ENCODE assay signal across 14 mouse cellular contexts in genomic region chr9:60664385-60664784, GRCm38 (mm10). TPM values are rescaled to one million over a fixed set of nuclear protein-coding genes. Genes with fewer than 3 reads are reported as not detected.
DNase-seq lines count a peak whose midpoint lies in the region; ATAC-seq lines count a peak whose summit lies in the region.
"Had no signal": no experiment of that assay in that cellular context is flagged by ENCODE, and none has a peak within 500 bp of the region (broad histone marks: within the 10 kb centered on the region; RNA-seq: fewer than 3 reads in every experiment).

No protein-coding gene starts in this region.

- no peak overlapping the region for H3K27ac ChIP-seq in hindbrain, embryonic 12.5 days
- H3K27ac ChIP-seq: hindbrain, embryonic 15.5 days; liver, embryonic 13.5 days had no signal

- peak; percentile 22 for DNase-seq in adrenal gland, postnatal 25 days
- no peak for DNase-seq in adrenal gland, postnatal 14 days
- DNase-seq in left cerebral cortex, postnatal 4 days = peak; percentile 64
- no peak for DNase-seq in left cerebral cortex, adult 8-10 months (ENCODE audit: low spot score in 2 of 2)
- peak; percentile 91 to 92 for DNase-seq in cerebellum, postnatal 36 days
- peak; percentile 53 for DNase-seq in layer of hippocampus, adult 9-11 months
- no peak for DNase-seq in frontal cortex, postnatal 14 days (ENCODE audit: low spot score in 2 of 2)
- DNase-seq: embryo, embryonic 11 days; liver, embryonic 13.5 days; midbrain, embryonic 14.5 days had no signal

- intact Hi-C loops in left cerebral cortex, postnatal 4 days (cut with DNase I) = no loop called here

- H3K4me1 ChIP-seq in hindbrain, embryonic 12.5 days = no peaks in the 10 kb centered on the region
- H3K4me1 ChIP-seq: hindbrain, embryonic 15.5 days; liver, embryonic 13.5 days had no signal

- no peak overlapping the region for H3K4me3 ChIP-seq in hindbrain, embryonic 12.5 days
- H3K4me3 ChIP-seq: hindbrain, embryonic 15.5 days; liver, embryonic 13.5 days had no signal

- H3K9me3 ChIP-seq in hindbrain, embryonic 12.5 days (replicated peaks) = no peaks in the 10 kb centered on the region
- H3K9me3 ChIP-seq: hindbrain, embryonic 15.5 days; liver, embryonic 13.5 days had no signal

- no peak overlapping the region for H3K9ac ChIP-seq in hindbrain, embryonic 12.5 days
- H3K9ac ChIP-seq: hindbrain, embryonic 15.5 days; liver, embryonic 13.5 days had no signal

- ATAC-seq in hindbrain, embryonic 12.5 days (ENCODE audit: low FRiP score) = no peak
- ATAC-seq: forebrain, embryonic 16.5 days had no signal

- peaks cover 42% of the 10 kb centered on the region for H3K36me3 ChIP-seq in hindbrain, embryonic 12.5 days
- H3K36me3 ChIP-seq: liver, embryonic 13.5 days had no signal

- no peaks in the 10 kb centered on the region for H3K27me3 ChIP-seq in hindbrain, embryonic 12.5 days
- H3K27me3 ChIP-seq: hindbrain, embryonic 15.5 days; liver, embryonic 13.5 days had no signal

- 95% methylated on average over 12 of the region's 12 CpGs for WGBS in hindbrain, embryonic 12.5 days

- H3K4me2 ChIP-seq in hindbrain, embryonic 12.5 days (replicated peaks) = no peak overlapping the region
- H3K4me2 ChIP-seq: hindbrain, embryonic 15.5 days; liver, embryonic 13.5 days had no signal

RNA-seq across cellular contexts. Expression of gene Lrrc49, which starts 23.6 kb away (rescaled TPM):
- total RNA-seq in adrenal gland, postnatal 25 days (2021) = 17.4 and 25.7 TPM in 2 replicates
- 21.0 and 24.2 TPM in 2 replicates for total RNA-seq in adrenal gland, postnatal 14 days (2021)
- total RNA-seq in left cerebral cortex, postnatal 4 days (2021) = 10 to 100 TPM; 86.6 to 86.9 TPM
- total RNA-seq in left cerebral cortex, adult 8-10 months (2022) = 10 to 100 TPM; 75.0 to 97.8 (median 88.4) TPM
- polyA plus RNA-seq in hindbrain, embryonic 12.5 days (2016; fragmentation: Nextera tagmentation; extraction: Ambion mirVana) = 55.7 and 59.5 TPM in 2 replicates

RNA-seq across cellular contexts. Expression of gene Larp6, which starts 48.4 kb away (rescaled TPM):
- 1.2 and 2.1 TPM in 2 replicates for total RNA-seq in adrenal gland, postnatal 25 days (2021)
- total RNA-seq in adrenal gland, postnatal 14 days (2021) = 2.3 and 2.7 TPM in 2 replicates
- 10 to 100 TPM; 29.4 to 29.5 TPM for total RNA-seq in left cerebral cortex, postnatal 4 days (2021)
- 10 to 100 TPM; 43.2 to 46.2 (median 43.7) TPM for total RNA-seq in left cerebral cortex, adult 8-10 months (2022)
- 3.7 and 5.0 TPM in 2 replicates for polyA plus RNA-seq in hindbrain, embryonic 12.5 days (2016; fragmentation: Nextera tagmentation; extraction: Ambion mirVana)
- total RNA-seq: neutrophil, adult 5-6 weeks had no signal

Comparison
In these comparisons a context has a peak if more than half of its experiments do, and no peak if none do; other contexts are left out.
1. DNase-seq: peak in adrenal gland, postnatal 25 days (single experiment), left cerebral cortex, postnatal 4 days (single experiment), cerebellum, postnatal 36 days (2 of 2) and layer of hippocampus, adult 9-11 months (single experiment); none in adrenal gland, postnatal 14 days (single experiment), left cerebral cortex, adult 8-10 months (0 of 2) and frontal cortex, postnatal 14 days (0 of 2).